Mouse (Mus musculus) MEL (cell line): ENCODE results near the gene Olfr1443. TPM values are rescaled to one million over a fixed set of nuclear protein-coding genes. Genes with fewer than 3 reads are reported as not detected.

Experiments
- DNase-seq: peaks from one replicate; pipeline ENCODE4 v3.0.0; 2011; ENCODE audit warnings: low read depth, low spot score
- H3K27ac ChIP-seq: 2 replicates; pipeline ENCODE4 v1.5.1; 2012; ENCODE audit warnings: low read depth, mild to moderate bottlenecking, control low read depth, low read length, moderate library complexity; ENCODE audit not compliant: control insufficient read depth
- H3K27me3 ChIP-seq, 2 experiments: fragments of 150-350 bp in 1 of 2; sonication (generic) in 1 of 2; 2 replicates each; pipeline ENCODE4 v1.6.1; 2012; ENCODE audit warnings: low read length in 2 of 2, mild to moderate bottlenecking in 2 of 2, improper control_type of control experiment in 1 of 2, moderate library complexity in 1 of 2; ENCODE audit not compliant: insufficient read depth in 2 of 2, control insufficient read depth in 1 of 2
- H3K36me3 ChIP-seq, 2 experiments: 2 replicates each; pipeline ENCODE4 v1.6.1; 2012 to 2014; ENCODE audit warnings: low read length in 2 of 2, improper control_type of control experiment in 1 of 2, inconsistent platforms in 1 of 2, mild to moderate bottlenecking in 1 of 2; ENCODE audit not compliant: insufficient read depth in 2 of 2, control insufficient read depth in 1 of 2
- H3K4me1 ChIP-seq, 2 experiments: fragments of 150-350 bp in 1 of 2; sonication (generic) in 1 of 2; 2 replicates each; pipeline ENCODE4 v1.6.1; 2012; ENCODE audit warnings: low read length in 2 of 2, improper control_type of control experiment in 1 of 2, mild to moderate bottlenecking in 1 of 2; ENCODE audit not compliant: insufficient read depth in 2 of 2, control insufficient read depth in 1 of 2
- H3K4me3 ChIP-seq, 2 experiments: fragments of 150-350 bp in 1 of 2; sonication (generic) in 1 of 2; 2 replicates each; pipeline ENCODE4 v1.5.1; 2012; ENCODE audit warnings: low read depth in 2 of 2, low read length in 2 of 2, mild to moderate bottlenecking in 2 of 2, moderate library complexity in 2 of 2, control low read depth in 1 of 2, improper control_type of control experiment in 1 of 2; ENCODE audit not compliant: control insufficient read depth in 1 of 2, insufficient read depth in 1 of 2
- H3K79me2 ChIP-seq: 2 replicates; pipeline ENCODE4 v1.6.1; 2012; ENCODE audit warnings: mild to moderate bottlenecking, low read length, moderate library complexity; ENCODE audit not compliant: control insufficient read depth, poor library complexity, insufficient read depth
- H3K9ac ChIP-seq: 2 replicates; pipeline ENCODE4 v1.6.1; 2012; ENCODE audit warnings: low read depth, mild to moderate bottlenecking, control low read depth, low read length, moderate library complexity; ENCODE audit not compliant: control insufficient read depth, poor library complexity, severe bottlenecking
- H3K9me3 ChIP-seq: fragments of 150-350 bp; sonication (generic); replicated peaks from 2 replicates; pipeline ENCODE4 v1.6.1; 2012; ENCODE audit warnings: mild to moderate bottlenecking, low read length, improper control_type of control experiment, moderate library complexity; ENCODE audit not compliant: insufficient read depth
- BHLHE40 ChIP-seq: IDR thresholded peaks from 2 replicates; pipeline ENCODE4 v1.6.1; 2012; ENCODE audit warnings: low read depth, mild to moderate bottlenecking, inconsistent platforms, low read length, improper control_type of control experiment, borderline replicate concordance
- CHD2 ChIP-seq: IDR thresholded peaks from 2 replicates; pipeline ENCODE4 v1.6.1; 2011; ENCODE audit warnings: low read length, improper control_type of control experiment
- E2F4 ChIP-seq: IDR thresholded peaks from 2 replicates; pipeline ENCODE4 v1.6.1; 2011; ENCODE audit warnings: low read depth, low read length, improper control_type of control experiment, borderline replicate concordance
- ELF1 ChIP-seq: IDR thresholded peaks from 2 replicates; pipeline ENCODE4 v1.6.1; 2014; ENCODE audit warnings: low read depth, mild to moderate bottlenecking, inconsistent platforms, low read length, improper control_type of control experiment, moderate library complexity
- ETS1 ChIP-seq: IDR thresholded peaks from 2 replicates; pipeline ENCODE4 v1.6.1; 2012; ENCODE audit warnings: low read depth, mild to moderate bottlenecking, inconsistent platforms, low read length, improper control_type of control experiment, moderate library complexity
- GABPA ChIP-seq: IDR thresholded peaks from 2 replicates; pipeline ENCODE4 v1.6.1; 2012; ENCODE audit warnings: low read depth, mild to moderate bottlenecking, inconsistent platforms, low read length, improper control_type of control experiment, moderate library complexity
- HCFC1 ChIP-seq: IDR thresholded peaks from 2 replicates; pipeline ENCODE4 v1.6.1; 2012; ENCODE audit warnings: low read depth, mild to moderate bottlenecking, inconsistent platforms, low read length, improper control_type of control experiment, moderate library complexity
- KAT2A ChIP-seq: conservative IDR thresholded peaks from 2 replicates; pipeline ENCODE4 v1.6.1; 2012; ENCODE audit warnings: low read depth, low read length, improper control_type of control experiment, inconsistent platforms
- MAFK ChIP-seq: IDR thresholded peaks from 2 replicates; pipeline ENCODE4 v1.6.1; 2011; ENCODE audit warnings: low read depth, mild to moderate bottlenecking, low read length, improper control_type of control experiment, borderline replicate concordance
- MAZ ChIP-seq: IDR thresholded peaks from 2 replicates; pipeline ENCODE4 v1.6.1; 2012; ENCODE audit warnings: low read depth, mild to moderate bottlenecking, inconsistent platforms, low read length, improper control_type of control experiment
- MEF2A ChIP-seq: IDR thresholded peaks from 2 replicates; pipeline ENCODE4 v1.6.1; 2014; ENCODE audit warnings: low read depth, mild to moderate bottlenecking, inconsistent platforms, low read length, improper control_type of control experiment; ENCODE audit not compliant: poor library complexity, insufficient replicate concordance, severe bottlenecking; ENCODE audit errors: extremely low read depth
- MXI1 ChIP-seq: IDR thresholded peaks from 2 replicates; pipeline ENCODE4 v1.6.1; 2011; ENCODE audit warnings: mild to moderate bottlenecking, low read depth, low read length, improper control_type of control experiment
- MYC ChIP-seq: IDR thresholded peaks from 2 replicates; pipeline ENCODE4 v1.6.1; 2011; ENCODE audit warnings: low read depth, mild to moderate bottlenecking, low read length, improper control_type of control experiment, moderate library complexity
- SIN3A ChIP-seq: IDR thresholded peaks from 2 replicates; pipeline ENCODE4 v1.6.1; 2012; ENCODE audit warnings: low read length, improper control_type of control experiment, inconsistent platforms
- SMC3 ChIP-seq: IDR thresholded peaks from 2 replicates; pipeline ENCODE4 v1.6.1; 2011; ENCODE audit warnings: low read depth, low read length, improper control_type of control experiment
- TAL1 ChIP-seq: IDR thresholded peaks from 2 replicates; pipeline ENCODE4 v1.6.1; 2012; ENCODE audit warnings: mild to moderate bottlenecking, inconsistent platforms, low read length, moderate library complexity, mixed read lengths
- UBTF ChIP-seq: IDR thresholded peaks from 2 replicates; pipeline ENCODE4 v1.6.1; 2012; ENCODE audit warnings: low read depth, mild to moderate bottlenecking, inconsistent platforms, low read length, improper control_type of control experiment, moderate library complexity, borderline replicate concordance; ENCODE audit not compliant: insufficient read depth
- polyA plus RNA-seq, 2 experiments: library from polyadenylated mRNA; stranded (reverse) in 1 of 2; unstranded in 1 of 2; fragments of >175 nt in 1 of 2; fragments of >200 nt in 1 of 2; gene quantifications; 2 replicates each; pipeline versions ENCODE4 v1.2.1 to v1.2.4; 2012; ENCODE audit warnings: low replicate concordance in 2 of 2, low read depth in 1 of 2; ENCODE audit not compliant: insufficient read length in 2 of 2, insufficient read depth in 1 of 2, missing spikeins in 1 of 2
- total RNA-seq: library from RNA; depleted of rRNA; stranded (reverse); fragments of 300-350 nt; gene quantifications from 2 replicates; pipeline ENCODE4 v1.2.3, GENCODE M21; 2012

Olfr1443 gene
- total and polyA plus RNA-seq, 3 experiments, result not detected

- Histone ChIP-seq H3K9me3 (no peaks in the 10 kb centered on the region), H3K4me3 (no peak overlapping the region), H3K36me3 (no peaks in the 10 kb centered on the region), H3K79me2 (no peaks in the 10 kb centered on the region), H3K4me1 (no peaks in the 10 kb centered on the region), H3K9ac (no peak overlapping the region), H3K27me3 (peaks cover 0 to 2% of the 10 kb centered on the region in 2 experiments; a peak in 2 of 4 replicates), H3K27ac (no peak overlapping the region)
- TF ChIP-seq MYC (no peak), KAT2A (no peak), SIN3A (no peak), MXI1 (no peak), SMC3 (no peak), UBTF (no peak), ETS1 (no peak), GABPA (no peak), MAZ (no peak), HCFC1 (no peak), TAL1 (no peak), BHLHE40 (no peak)
- no peak for DNase-seq
Measured at GRCm38 (mm10) chr19:12684638-12685037, 6.7 kb downstream of the Olfr1443 start.

GRCm38 (mm10) chr19:12685231-12685630 lies 7.3 kb downstream of the Olfr1443 start:
- no peak for TF ChIP-seq E2F4
- no peak for TF ChIP-seq MEF2A
- TF ChIP-seq ELF1, result no peak
- TF ChIP-seq MAFK, result no peak
- no peak for TF ChIP-seq SIN3A
- no peak for TF ChIP-seq CHD2
- H3K79me2 ChIP-seq, result no peaks in the 10 kb centered on the region
- H3K27me3 ChIP-seq, result peaks cover 0 to 2% of the 10 kb centered on the region in 2 experiments; a peak in 2 of 4 replicates
- no peak for DNase-seq
- no peak overlapping the region for H3K9ac ChIP-seq
- no peaks in the 10 kb centered on the region for H3K9me3 ChIP-seq
- H3K36me3 ChIP-seq, result no peaks in the 10 kb centered on the region
- H3K4me1 ChIP-seq, result no peaks in the 10 kb centered on the region
- H3K27ac ChIP-seq, result no peak overlapping the region
- no peak overlapping the region for H3K4me3 ChIP-seq
